Mouse (Mus musculus) gastrocnemius, postnatal 25 days (tissue): ENCODE data around the gene Usp15. TPM values are rescaled to one million over a fixed set of nuclear protein-coding genes. Genes with fewer than 3 reads are reported as not detected.
A peak's percentile ranks its signal among the peaks of the same experiment; 100 is the strongest.
"Not testable (repeated sequence)": the region's sequence is repeated elsewhere in the genome, so short reads cannot be mapped to it uniquely, and the experiment has no call there.

Experiments used
- DNase-seq: peaks from one replicate; pipeline ENCODE4 v3.0.0; 2022
- long read RNA-seq, 2 experiments: library from polyadenylated mRNA; stranded (forward); transcript quantifications; one replicate each; pipeline ENCODE4 v2.0.0; 2021
- total RNA-seq, 2 experiments: library from RNA; stranded (reverse); gene quantifications; 1 replicate in 1 of 2; 2 replicates in 1 of 2; pipeline ENCODE4 v1.2.3; 2021

The Usp15 gene
- 100 to 1,000 TPM; 133 to 158 TPM for total RNA-seq
- long read RNA-seq, experiment 1, full-length matches to known transcripts, result 30 of 46 reads
- long read RNA-seq, experiment 1, partial matches to known transcripts, result 3 of 46 reads
- long read RNA-seq, experiment 1, other reads (novel, unspliced or antisense), result 13 of 46 reads
- long read RNA-seq, experiment 2, full-length matches to known transcripts, result 72 of 110 reads
- long read RNA-seq, experiment 2, partial matches to known transcripts, result 9 of 110 reads
- long read RNA-seq, experiment 2, other reads (novel, unspliced or antisense), result 29 of 110 reads

DNA sequence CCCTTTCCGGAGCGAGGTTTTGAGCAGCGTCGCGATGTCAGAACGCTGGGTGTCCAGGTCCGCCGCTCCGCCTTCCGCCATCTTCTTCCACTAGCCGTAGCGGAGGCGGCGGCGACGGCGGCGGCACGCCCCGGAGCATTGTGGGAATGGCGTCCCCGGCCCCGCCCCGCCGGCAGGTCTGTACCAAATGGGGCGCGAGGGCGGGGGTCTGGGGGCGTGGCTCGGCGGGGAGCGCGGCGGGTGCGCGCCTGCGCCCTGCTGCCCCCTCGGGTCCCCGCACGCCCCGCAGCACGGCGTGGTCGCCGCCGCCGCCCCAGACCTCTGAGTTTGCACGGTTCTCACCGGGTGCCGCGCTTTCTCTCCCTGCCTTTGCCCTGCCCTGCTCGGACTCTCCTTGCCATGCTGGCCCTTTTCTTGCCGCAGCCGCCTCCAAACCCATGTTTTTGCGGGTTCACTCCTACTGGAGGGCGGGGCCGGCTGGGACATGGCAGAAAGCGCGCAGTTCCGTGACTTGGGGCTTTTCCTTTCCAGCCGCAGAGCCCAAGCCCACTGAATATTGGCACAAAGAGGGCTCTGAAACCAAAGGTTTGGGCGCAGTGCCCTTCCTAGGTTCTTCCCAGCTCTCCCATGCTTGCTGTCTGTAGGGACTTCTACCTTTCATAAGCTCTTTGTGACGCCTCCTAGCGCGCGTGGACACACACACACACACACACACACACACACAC, at the start of gene Usp15:
TSS of gene Usp15 (minus strand) at position 161 of the 725 bp plus-strand sequence.
- DNase-seq, result peak; percentile 93

DNA sequence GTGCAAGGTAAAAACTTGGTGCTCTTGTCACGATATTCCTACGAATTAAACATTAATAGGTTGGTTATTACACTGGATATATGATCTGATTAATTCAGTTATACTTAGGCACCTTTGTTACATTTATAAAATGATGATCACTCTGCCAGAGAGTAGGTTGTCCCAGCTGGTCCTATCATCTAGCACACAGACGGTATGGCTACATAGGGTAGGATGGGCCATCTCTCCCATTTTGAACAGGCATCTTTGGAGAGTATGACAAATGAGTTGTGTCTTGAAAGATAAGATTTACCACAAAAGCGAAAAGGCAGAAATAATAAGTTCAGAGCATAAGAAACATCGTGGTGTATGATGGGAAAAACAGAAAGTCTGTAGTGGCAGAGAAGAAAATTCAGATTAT, 32.6 kb upstream of the Usp15 start:
- no peak for DNase-seq

GRCm38 (mm10) chr10:123222785-123223184, 26.0 kb upstream of the Usp15 start:
- DNase-seq, result no peak

- no peak for DNase-seq
These were observed 12.7 kb upstream of the Usp15 start for GRCm38 (mm10) chr10:123209517-123209916.

DNA sequence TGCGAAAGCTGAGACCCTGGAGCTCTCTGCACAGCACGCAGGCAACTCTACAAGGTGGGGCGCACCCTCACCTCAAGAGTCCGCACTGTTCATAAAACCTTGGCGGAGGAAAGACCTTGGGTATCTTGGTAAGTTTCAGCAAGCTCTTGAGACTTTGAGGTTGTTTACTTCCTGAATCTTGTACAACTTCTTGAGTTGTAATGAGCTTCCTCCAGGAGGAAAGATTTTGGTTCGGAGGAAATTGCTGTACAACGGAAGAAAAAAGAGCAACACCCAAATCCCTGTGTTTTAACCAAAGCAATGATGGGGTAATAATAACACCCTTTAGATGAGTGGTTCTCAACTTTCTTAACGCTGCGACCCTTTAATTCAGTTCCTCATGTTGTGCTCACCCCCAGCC, 11.5 kb upstream of the Usp15 start:
- no peak for DNase-seq

GRCm38 (mm10) chr10:123206074-123206473, 9.3 kb upstream of the Usp15 start:
- DNase-seq, result no peak

DNA sequence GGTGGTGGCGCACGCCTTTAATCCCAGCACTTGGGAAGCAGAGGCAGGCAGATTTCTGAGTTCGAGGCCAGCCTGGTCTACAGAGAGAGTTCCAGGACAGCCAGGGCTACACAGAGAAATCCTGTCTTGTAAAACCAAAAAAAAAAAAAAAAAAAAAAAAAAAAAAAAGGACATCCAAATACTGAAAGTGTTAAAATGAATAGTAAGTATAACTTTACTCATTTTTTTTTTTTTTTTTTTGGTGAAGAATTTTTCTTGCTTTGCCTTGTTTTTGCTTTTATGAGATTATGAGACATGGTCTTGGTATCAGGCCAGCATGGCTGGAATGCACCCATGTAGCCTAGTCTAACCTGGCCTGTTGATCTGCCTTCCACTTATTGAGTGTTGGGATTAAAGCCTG, 8.6 kb upstream of the Usp15 start:
- not testable (repeated sequence) for DNase-seq

DNA sequence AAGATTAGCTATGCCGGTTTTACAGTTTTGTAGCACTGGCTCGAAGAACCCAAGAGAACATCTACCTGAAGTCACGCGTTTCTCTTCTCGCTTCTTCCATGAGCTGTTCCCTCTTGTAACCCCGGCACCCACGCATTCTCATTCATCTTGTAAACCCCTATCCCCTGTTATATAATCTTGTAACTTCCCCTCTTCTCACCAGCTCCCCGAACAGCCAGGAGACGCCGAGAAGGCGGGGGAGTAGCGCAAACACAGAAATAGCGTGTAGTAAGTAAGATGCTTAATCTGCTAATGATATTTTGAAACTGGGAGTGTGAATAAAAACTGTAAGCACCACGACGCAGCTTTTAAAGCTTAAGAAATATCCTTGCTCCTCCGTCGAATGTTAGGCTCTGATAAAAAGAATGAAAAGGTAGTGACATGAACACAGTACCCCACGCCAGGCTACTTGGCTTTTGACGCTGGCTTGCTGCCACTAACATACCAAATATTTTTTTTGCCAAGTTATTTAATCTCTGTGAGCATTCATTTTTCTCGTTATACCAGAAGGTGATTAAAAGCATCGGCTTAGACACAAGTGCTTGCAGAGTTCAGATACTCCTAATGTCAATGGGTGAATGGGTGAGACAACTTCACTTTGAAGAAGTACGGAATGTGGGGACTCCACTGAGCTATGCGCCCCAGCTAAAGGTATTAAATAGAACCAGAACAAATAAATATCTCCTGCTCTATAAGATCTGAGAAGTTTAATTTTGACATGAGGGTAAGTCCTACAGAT, 5.4 kb upstream of the Usp15 start:
- no peak for DNase-seq

DNA sequence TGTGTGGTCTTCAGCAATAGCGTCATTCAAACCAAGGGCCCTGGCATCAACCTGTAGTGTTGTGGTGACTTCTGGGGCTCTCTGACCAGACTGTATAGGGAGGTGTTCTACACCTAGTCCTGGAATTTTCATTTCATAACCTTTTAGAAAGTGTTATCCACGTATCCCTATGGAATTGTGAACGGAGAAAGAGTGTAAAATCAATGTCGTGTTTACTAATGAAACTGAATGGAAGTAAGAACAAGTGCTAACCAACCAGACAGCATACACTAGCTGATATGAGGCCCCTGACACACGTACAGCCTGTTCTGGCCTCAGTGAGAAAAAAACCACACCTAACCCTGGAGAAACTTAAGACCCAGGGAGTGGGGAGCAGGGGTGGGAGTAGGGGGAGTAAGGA, 4.6 kb upstream of the Usp15 start:
- no peak for DNase-seq

- DNase-seq, result no peak
These were observed 4.2 kb upstream of the Usp15 start for GRCm38 (mm10) chr10:123200996-123201395.

- DNase-seq, result no peak
These were observed 3.5 kb upstream of the Usp15 start for GRCm38 (mm10) chr10:123200320-123200659.

DNA sequence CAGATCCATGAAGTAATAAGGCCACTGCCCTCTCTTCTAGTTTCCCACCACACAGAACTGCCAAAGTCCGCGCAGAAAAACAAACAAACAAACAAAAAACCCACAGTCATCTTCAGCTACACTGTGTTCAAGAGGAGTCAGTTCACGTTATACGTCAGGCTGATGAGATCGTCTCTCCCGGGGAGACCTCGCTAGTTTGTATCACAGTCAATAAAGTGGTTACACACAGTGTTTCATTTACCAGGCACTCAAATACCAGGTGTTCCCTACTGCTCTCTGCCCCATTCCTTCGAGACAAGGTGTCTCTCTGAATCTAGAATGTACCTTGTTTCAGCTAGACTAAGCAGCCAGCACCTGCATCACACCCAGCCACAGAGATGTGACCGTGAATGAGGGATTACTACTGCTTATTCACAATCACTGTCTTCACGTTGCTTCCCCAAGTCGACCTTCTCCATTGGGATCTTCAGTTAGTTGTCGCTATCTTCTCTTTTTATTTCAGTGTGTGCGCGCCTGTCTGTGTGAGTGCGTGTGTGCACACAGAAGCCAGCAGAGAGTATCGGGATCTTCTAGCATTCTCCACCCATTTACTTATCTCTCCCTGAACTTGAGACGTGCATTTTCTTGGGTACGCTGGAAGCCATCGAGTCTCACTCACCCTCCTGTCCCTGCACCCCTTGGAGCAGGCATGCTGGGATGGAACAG, 3.0 kb upstream of the Usp15 start:
- no peak for DNase-seq

DNA sequence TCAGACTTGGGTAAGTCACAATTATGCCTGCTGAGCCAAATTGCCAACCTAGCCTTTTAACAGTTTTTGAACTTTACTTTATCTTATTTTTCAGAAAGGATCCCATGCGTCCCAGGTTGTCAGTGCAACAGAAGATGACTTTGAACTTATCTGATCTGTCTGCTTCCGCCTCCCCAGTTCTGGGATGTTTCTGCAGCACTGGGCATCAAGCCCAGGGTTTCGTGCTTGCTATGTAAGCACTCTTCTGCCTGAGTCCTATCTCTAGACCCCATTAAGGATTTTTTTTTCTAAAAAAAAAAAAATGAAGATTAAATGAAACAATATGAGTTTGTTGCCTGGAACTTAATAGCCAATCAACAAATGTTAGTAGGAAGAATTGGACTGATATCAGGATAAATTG, 2.3 kb upstream of the Usp15 start:
- DNase-seq, result no peak

DNA sequence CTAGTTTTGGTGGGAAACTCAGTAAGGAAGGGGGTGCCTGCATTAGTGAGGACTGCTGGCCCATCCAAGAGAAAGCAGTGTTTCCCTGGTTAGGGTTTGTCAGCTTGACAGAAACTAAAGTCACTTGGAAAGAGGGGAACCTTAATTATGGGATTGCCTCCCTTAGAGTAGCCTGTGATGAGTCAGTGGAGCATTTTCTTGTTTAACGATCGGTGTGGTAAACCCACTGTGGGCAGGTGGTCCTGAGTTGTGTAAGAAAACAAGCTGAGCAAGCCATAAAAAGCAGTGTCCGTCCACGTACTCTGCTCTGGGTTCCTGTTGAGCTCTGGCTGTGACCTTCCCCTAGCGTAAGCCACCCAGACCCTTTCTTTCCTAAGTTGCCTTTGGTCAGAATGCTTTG, 1.4 kb upstream of the Usp15 start:
- no peak for DNase-seq

DNA sequence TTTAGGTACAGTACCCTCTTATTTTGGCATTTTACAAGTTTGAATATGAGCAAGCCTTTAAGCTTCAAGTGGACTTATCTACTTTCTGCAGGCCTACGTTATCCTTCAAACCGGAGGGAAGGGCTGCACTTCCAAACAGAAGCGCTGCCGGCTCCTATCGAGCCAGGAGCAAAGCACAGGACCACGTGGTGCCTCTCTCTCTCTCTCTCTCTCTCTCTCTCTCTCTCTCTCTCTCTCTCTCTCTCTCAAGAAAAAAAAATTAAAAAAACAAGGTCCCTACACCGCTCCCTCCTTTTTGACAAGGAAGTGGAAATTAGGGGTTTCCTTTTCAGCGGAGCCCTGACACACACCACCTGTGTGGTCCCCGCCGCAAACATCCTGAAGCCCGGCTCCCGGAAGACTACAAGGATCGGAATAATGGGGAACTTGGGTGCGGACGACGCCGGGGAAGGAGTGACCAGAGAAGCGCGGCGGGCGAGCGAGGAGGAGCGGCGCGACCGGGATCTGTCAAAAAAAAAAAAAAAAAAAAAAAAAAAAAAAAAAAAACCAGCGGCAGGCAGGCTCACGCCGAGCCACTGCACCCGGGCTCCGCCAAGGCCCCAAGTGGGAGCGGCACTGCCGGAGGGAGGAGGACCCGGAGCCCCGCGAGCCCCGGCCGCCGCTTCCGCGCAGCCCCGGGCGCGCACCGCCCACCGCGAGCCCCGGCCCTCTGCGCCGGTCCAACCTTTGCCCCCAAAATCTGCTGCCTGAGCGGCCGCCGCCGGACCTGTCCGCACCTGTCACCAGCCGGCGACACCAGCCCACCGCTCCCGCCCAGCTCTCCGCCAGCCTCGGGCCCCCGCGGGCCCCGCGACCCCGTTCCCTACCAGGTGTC, 597 bp downstream of the Usp15 start:
- no peak for DNase-seq

DNA sequence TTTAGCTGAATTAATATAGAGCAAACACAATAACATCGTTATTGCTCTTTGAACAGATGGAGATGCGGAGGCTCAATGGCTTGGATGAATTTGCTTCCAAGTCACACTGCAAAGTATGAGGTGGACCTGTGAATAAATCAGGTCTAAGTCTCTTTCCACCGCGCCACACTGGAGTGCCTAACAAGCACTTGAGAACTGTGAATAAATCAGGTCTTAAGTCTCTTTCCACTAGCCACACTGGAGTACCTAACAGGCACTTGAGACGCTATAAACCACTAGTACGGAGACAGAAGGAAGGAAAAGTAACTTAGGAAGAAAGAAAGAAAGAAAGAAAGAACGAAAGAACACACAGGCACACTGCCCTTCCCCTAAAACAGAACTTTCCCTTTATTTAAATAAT, 1.3 kb downstream of the Usp15 start:
- DNase-seq, result no peak

GRCm38 (mm10) chr10:123191038-123191437, 5.8 kb downstream of the Usp15 start:
- no peak for DNase-seq

DNA sequence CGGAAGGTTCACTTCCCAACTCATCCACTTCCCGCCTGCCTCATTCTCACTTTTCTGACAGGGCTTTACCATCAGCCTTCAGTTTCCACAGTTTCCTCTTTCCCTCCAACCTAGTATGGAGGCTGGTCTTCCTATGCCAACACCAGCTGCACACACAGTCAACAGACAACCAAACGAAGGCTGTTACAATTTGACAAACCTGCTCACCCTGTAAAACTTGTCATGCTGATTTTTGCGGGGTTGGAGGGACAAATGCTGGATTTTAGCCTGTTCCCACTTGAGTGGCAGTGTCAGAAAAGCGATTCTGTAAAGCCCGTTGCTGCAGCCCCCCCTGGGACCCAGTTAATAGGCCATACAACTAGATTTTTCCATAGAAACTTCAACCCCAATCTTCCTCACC, 9.5 kb downstream of the Usp15 start:
- DNase-seq, result no peak

DNA sequence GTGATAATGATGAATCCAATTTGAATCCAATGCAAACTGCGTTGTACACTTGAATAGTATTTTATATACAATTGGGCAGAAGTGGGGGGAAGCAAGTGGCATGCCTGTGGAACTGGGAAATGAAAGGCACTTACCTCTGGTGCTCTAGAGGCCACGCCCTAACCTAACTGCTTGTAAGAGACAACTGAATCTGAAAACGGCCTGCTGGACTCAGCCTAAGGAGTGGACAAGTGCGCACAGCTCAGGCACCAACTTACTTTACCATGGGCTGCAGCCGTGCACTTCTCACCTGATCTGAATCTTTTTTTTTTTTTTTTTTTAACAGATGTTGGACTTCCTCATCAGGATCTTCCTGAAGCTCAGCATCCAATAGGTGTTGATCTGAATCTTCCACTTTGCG, 10.9 kb downstream of the Usp15 start:
- DNase-seq, result no peak

GRCm38 (mm10) chr10:123183743-123184142, 13.1 kb downstream of the Usp15 start:
- DNase-seq, result no peak

GRCm38 (mm10) chr10:123183243-123183642, 13.6 kb downstream of the Usp15 start:
- DNase-seq, result peak; percentile 20

DNA sequence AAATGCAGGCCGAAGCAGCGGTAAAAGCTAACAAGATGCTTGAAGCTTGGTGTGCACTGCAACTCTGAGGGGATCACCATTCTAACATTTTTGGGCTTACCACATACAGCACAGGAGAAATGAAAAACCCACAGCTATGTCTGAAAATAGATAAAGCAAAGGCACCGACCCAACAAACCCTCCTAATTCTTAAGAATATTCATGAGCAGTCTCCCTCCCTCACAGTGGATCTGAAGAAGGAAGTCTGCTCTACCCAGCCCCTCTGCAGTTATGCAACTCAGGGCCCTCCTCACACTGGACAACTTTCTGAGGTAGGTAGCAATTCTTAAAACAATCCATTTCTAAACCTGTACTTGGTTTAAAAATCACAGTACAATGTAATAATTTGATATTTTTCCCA, 14.4 kb downstream of the Usp15 start:
- DNase-seq, result no peak
